10 mouse cellular contexts compared by ENCODE assay signal in the genomic region with DNA sequence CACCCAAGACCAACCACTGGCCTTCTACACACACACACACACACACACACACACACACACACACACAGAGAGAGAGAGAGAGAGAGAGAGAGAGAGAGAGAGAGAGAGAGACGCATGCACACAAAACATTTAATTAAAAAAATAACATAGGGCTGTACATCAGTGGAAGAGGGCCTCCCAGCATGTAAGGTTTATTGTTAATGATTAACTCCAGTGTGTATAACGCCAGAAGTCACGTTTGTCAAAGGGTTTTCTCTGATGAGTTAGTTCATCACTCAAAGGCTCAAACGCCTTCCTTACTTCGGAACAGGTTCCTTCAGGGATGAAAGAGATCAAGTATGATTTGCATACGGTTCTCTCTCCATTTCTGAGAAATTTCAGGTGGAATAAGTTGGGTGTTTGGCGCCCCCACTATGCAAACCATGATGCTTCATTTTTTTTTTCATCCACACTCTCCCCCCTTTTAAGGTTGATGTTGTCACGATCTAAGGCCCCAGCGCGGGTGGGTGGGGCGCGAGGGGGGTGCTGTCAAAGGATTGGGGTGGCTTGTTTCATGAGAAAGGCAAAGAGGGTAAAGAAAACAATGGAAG. TPM values are rescaled to one million over a fixed set of nuclear protein-coding genes. Genes with fewer than 3 reads are reported as not detected.
A peak's percentile ranks its signal among the peaks of the same experiment; 100 is the strongest.
DNase-seq lines count a peak whose midpoint lies in the region; ATAC-seq and TF ChIP-seq lines count a peak whose summit lies in the region.
"Had no signal": no experiment of that assay in that cellular context is flagged by ENCODE, and none has a peak within 500 bp of the region (broad histone marks: within the 10 kb centered on the region; RNA-seq: fewer than 3 reads in every experiment).

No protein-coding gene starts in this region.

- TF ChIP-seq CTCF in cerebellum, adult 2 months (IDR thresholded peaks at IDR 0.05; ENCODE audit: borderline replicate concordance, insufficient read depth, low read depth, low read length), result peak; percentile 7; the same call in 1 of the 2 replicates
- TF ChIP-seq CTCF in lung, adult 2 months (IDR thresholded peaks at IDR 0.05; ENCODE audit: insufficient read depth, low read length), result no peak
- TF ChIP-seq CTCF in small intestine, adult 2 months (IDR thresholded peaks at IDR 0.05; ENCODE audit: extremely low read depth, insufficient read length, insufficient replicate concordance, low read depth, low read length), result no peak

- DNase-seq in cerebellum, adult 2 months, result no peak
- DNase-seq in cerebellum, adult 11 months, result no peak
- DNase-seq in lung, adult 2 months, result no peak
- DNase-seq in layer of hippocampus, postnatal 14 days (ENCODE audit: low spot score in 2 of 2), result no peak
- DNase-seq: kidney, postnatal 25 days had no signal

- H3K4me2 ChIP-seq in lung, embryonic 16.5 days (ENCODE audit: low read depth, low read length), result peak overlapping the region; percentile 95
- H3K4me2 ChIP-seq in limb, embryonic 12.5 days, result peak overlapping the region; percentile 87

- TF ChIP-seq POLR2A in cerebellum, adult 2 months (IDR thresholded peaks at IDR 0.05; ENCODE audit: borderline replicate concordance, insufficient read depth, low read length), result no peak
- TF ChIP-seq POLR2A in lung, adult 2 months (IDR thresholded peaks at IDR 0.05; ENCODE audit: borderline replicate concordance, extremely low read depth, low read depth, low read length), result no peak
- TF ChIP-seq POLR2A in small intestine, adult 2 months (IDR thresholded peaks at IDR 0.05; ENCODE audit: low read depth, low read length), result no peak

- 47% methylated on average over 12 of the region's 12 CpGs for WGBS in cerebellum, adult 2 months
- WGBS in lung, embryonic 16.5 days, result 36% methylated on average over 12 of the region's 12 CpGs
- 47% methylated on average over 12 of the region's 12 CpGs for WGBS in lung, adult 2 months
- 40% methylated on average over 12 of the region's 12 CpGs for WGBS in limb, embryonic 12.5 days
- WGBS in small intestine, adult 2 months, result 24% methylated on average over 12 of the region's 12 CpGs

- H3K9ac ChIP-seq in lung, embryonic 16.5 days (ENCODE audit: low read length), result peak overlapping the region; percentile 77
- no peak overlapping the region for H3K9ac ChIP-seq in limb, embryonic 12.5 days (replicated peaks)

- no peaks in the 10 kb centered on the region for H3K27me3 ChIP-seq in cerebellum, adult 2 months (ENCODE audit: control insufficient read depth, insufficient read depth, low read length)
- H3K27me3 ChIP-seq in lung, embryonic 16.5 days (ENCODE audit: control insufficient read depth, insufficient read depth, low read depth, low read length), result no peaks in the 10 kb centered on the region; the same call in 1 of the 2 replicates
- H3K27me3 ChIP-seq in limb, embryonic 12.5 days, result peaks cover 45% of the 10 kb centered on the region
- H3K27me3 ChIP-seq in small intestine, adult 2 months (ENCODE audit: control insufficient read depth, insufficient read depth, low read length), result peaks cover 13% of the 10 kb centered on the region

- H3K27ac ChIP-seq in cerebellum, adult 2 months (ENCODE audit: insufficient read depth, low read length), result 0 out of 2 replicates have a peak overlapping the region, but pooled peaks have one; percentile 18
- no peak overlapping the region for H3K27ac ChIP-seq in lung, embryonic 16.5 days (ENCODE audit: low read length)
- H3K27ac ChIP-seq in limb, embryonic 12.5 days, result no peak overlapping the region
- H3K27ac ChIP-seq in small intestine, adult 2 months (ENCODE audit: insufficient read depth, low read depth, low read length), result no peak overlapping the region

- H3K9me3 ChIP-seq in lung, embryonic 16.5 days (ENCODE audit: control insufficient read depth, low read length), result no peaks in the 10 kb centered on the region
- no peaks in the 10 kb centered on the region for H3K9me3 ChIP-seq in limb, embryonic 12.5 days

- no peak for ATAC-seq in lung, embryonic 16.5 days (ENCODE audit: low read depth)
- ATAC-seq in limb, embryonic 12.5 days (ENCODE audit: insufficient number of reproducible peaks, insufficient read depth, low FRiP score, low TSS enrichment, low read depth), result no peak
- no peak for ATAC-seq in megakaryocyte, adult 5-6 weeks (ENCODE audit: poor library complexity, severe bottlenecking)

- peak overlapping the region; percentile 62 for H3K4me3 ChIP-seq in cerebellum, adult 2 months (replicated peaks; ENCODE audit: insufficient read depth, low read depth, low read length)
- peak overlapping the region; percentile 64 for H3K4me3 ChIP-seq in lung, embryonic 16.5 days (ENCODE audit: low read length)
- H3K4me3 ChIP-seq in lung, adult 2 months (replicated peaks; ENCODE audit: extremely low read depth, low read depth, low read length), result no peak overlapping the region
- H3K4me3 ChIP-seq in limb, embryonic 12.5 days (replicated peaks), result peak overlapping the region; percentile 60
- peak overlapping the region; percentile 49; the same call in 1 of the 2 replicates for H3K4me3 ChIP-seq in small intestine, adult 2 months (ENCODE audit: low read depth, low read length)

- H3K36me3 ChIP-seq in lung, embryonic 16.5 days (ENCODE audit: control insufficient read depth, insufficient read depth, low read length), result no peaks in the 10 kb centered on the region
- no peaks in the 10 kb centered on the region for H3K36me3 ChIP-seq in limb, embryonic 12.5 days
- H3K36me3 ChIP-seq in small intestine, adult 2 months (ENCODE audit: control insufficient read depth, insufficient read depth, low read length), result no peaks in the 10 kb centered on the region

- H3K4me1 ChIP-seq in cerebellum, adult 2 months (ENCODE audit: control insufficient read depth, insufficient read depth, low read length), result peaks cover 32% of the 10 kb centered on the region
- H3K4me1 ChIP-seq in lung, embryonic 16.5 days (replicated peaks; ENCODE audit: control insufficient read depth, insufficient read depth, low read length), result peaks cover 8% of the 10 kb centered on the region
- H3K4me1 ChIP-seq in lung, adult 2 months (ENCODE audit: control insufficient read depth, insufficient read depth, low read length), result no peaks in the 10 kb centered on the region
- peaks cover 8% of the 10 kb centered on the region; the same call in 1 of the 2 replicates for H3K4me1 ChIP-seq in limb, embryonic 12.5 days (replicated peaks)
- H3K4me1 ChIP-seq in small intestine, adult 2 months (ENCODE audit: control insufficient read depth, insufficient read depth, insufficient read length, low read length), result peaks cover 9% of the 10 kb centered on the region

RNA-seq across cellular contexts. Expression of a gene that starts 21.2 kb away (rescaled TPM):
- 507 and 509 TPM in 2 replicates for polyA plus RNA-seq in cerebellum, adult 2 months (2012; rRNA removed)
- polyA plus RNA-seq in lung, embryonic 16.5 days (2015; fragmentation: Nextera tagmentation; extraction: Ambion mirVana), result 17.3 and 17.4 TPM in 2 replicates
- polyA plus RNA-seq in lung, adult 2 months (2012; rRNA removed), result 18.8 and 19.5 TPM in 2 replicates
- polyA plus RNA-seq in limb, embryonic 12.5 days (2016; fragmentation: Nextera tagmentation; extraction: Ambion mirVana), result 12.7 and 13.8 TPM in 2 replicates
- 2.2 and 3.8 TPM in 2 replicates for polyA plus RNA-seq in small intestine, adult 2 months (2012; rRNA removed)
- 100 to 1,000 TPM; 387 to 389 TPM for total RNA-seq in layer of hippocampus, postnatal 14 days (2021)
- total RNA-seq in megakaryocyte, adult 5-6 weeks (2015), result 0.27 and 0.60 TPM in 2 replicates
- 0.04 and 0.48 TPM in 2 replicates for total RNA-seq in megakaryocyte, adult 5-6 weeks (2017)
- total RNA-seq: neutrophil, adult 5-6 weeks had no signal

RNA-seq across cellular contexts. Expression of a gene that starts 21.5 kb away (rescaled TPM):
- polyA plus RNA-seq in cerebellum, adult 2 months (2012; rRNA removed), result 7.0 and 7.9 TPM in 2 replicates
- polyA plus RNA-seq in lung, embryonic 16.5 days (2015; fragmentation: Nextera tagmentation; extraction: Ambion mirVana), result 4.8 and 5.8 TPM in 2 replicates
- 24.5 and 25.6 TPM in 2 replicates for polyA plus RNA-seq in lung, adult 2 months (2012; rRNA removed)
- polyA plus RNA-seq in limb, embryonic 12.5 days (2016; fragmentation: Nextera tagmentation; extraction: Ambion mirVana), result 4.7 and 5.8 TPM in 2 replicates
- 12.0 and 16.4 TPM in 2 replicates for polyA plus RNA-seq in small intestine, adult 2 months (2012; rRNA removed)
- 1 to 10 TPM; 7.0 to 7.4 TPM for total RNA-seq in layer of hippocampus, postnatal 14 days (2021)
- 5.2 and 5.6 TPM in 2 replicates for total RNA-seq in megakaryocyte, adult 5-6 weeks (2015)
- 3.3 and 4.1 TPM in 2 replicates for total RNA-seq in megakaryocyte, adult 5-6 weeks (2017)

Comparison
In these comparisons a context has a peak if more than half of its experiments do, and no peak if none do; other contexts are left out.
1. RNA of a gene that starts 21.2 kb away (polyA plus RNA-seq): 507 to 509 TPM in cerebellum, adult 2 months; 18.8 to 19.5 TPM in lung, adult 2 months, 17.3 to 17.4 TPM in lung, embryonic 16.5 days, 12.7 to 13.8 TPM in limb, embryonic 12.5 days and 2.2 to 3.8 TPM in small intestine, adult 2 months; every median in the first group is over 10 times any median in the second.